Mouse (Mus musculus) liver, adult 2 months (tissue): ENCODE data around the gene Crb1.

Source experiments
- CTCF ChIP-seq: fragments of 200-500 bp; IDR thresholded peaks from 2 replicates; pipeline ENCODE4 v1.5.1; 2011; ENCODE audit warnings: low read depth, low read length, control low read depth
- POLR2A ChIP-seq: fragments of 200-500 bp; IDR thresholded peaks from 2 replicates; pipeline ENCODE4 v1.6.1; 2011; ENCODE audit warnings: low read length, control low read depth; ENCODE audit not compliant: insufficient read depth; ENCODE audit errors: extremely low read depth

- TF ChIP-seq CTCF (no peak), POLR2A (no peak)
Measured at GRCm38 (mm10) chr1:139264245-139264644, 112.7 kb downstream of the Crb1 start.
